Mouse (Mus musculus): ENCODE measurements around the gene Mri1. TPM values are rescaled to one million over a fixed set of nuclear protein-coding genes. Genes with fewer than 3 reads are reported as not detected.

Mri1 gene
- polyA plus RNA-seq, 1 experiment = 32.9 TPM

DNA sequence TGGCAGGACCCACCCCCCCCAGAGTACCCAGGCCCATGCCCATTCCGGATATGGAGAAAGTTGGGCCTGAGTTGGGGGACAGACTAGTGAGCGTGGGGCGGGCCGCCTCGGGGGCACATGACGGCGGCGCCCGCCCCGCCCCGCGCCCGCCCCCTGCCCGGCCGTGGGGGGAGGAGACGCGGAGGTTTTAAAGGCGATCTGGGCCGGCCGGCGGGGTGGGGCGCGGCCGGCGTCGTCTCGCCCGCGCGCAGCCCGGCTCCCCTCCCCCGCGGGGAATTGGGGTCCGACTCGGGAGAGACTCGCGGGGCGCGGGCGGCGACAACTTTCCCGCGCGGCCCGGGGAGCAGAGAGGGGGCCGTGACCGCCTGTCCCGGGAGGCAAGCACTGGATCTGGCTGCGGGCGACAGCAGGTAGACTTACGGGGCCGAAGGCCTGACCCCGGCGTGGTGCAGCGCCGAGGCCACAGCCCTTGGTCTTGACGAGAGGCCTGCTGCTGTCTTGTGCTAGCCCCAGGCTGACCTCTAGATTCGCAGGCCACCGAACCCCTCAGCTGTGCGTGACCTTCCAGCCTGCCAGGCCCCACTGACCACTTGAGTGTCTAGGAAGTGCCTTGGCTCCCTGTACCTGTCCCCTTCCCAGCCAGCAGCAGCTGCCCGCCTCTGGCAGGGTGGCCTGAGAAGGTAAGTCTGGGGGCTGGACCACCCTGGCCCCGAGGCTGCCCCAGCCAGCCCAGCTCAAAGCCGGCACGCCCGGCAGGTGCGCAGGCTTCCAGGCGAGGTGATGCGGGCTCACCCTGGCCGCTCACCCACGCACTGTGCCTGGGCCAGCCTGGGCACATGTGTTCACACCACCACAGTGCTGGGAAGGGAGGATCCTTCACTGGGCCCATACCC is 56.2 kb downstream of the Mri1 start:
- TF ChIP-seq POLR2A (IDR thresholded peaks at IDR 0.05; ENCODE audit: borderline replicate concordance, insufficient read depth, low read length) (no peak), CTCF (IDR thresholded peaks at IDR 0.05; ENCODE audit: borderline replicate concordance, insufficient read depth, low read depth, low read length) (no peak)
- Histone ChIP-seq H3K4me1 (ENCODE audit: control insufficient read depth, insufficient read depth, low read length) (no peaks in the 10 kb centered on the region), H3K27ac (ENCODE audit: insufficient read depth, low read length) (peak overlapping the region; percentile 21; the same call in 1 of the 2 replicates), H3K4me3 (replicated peaks; ENCODE audit: insufficient read depth, low read depth, low read length) (peak overlapping the region; percentile 34), H3K27me3 (ENCODE audit: control insufficient read depth, insufficient read depth, low read length) (no peaks in the 10 kb centered on the region)
- no peak for DNase-seq
- WGBS = 13% methylated on average over 66 of the region's 70 CpGs

DNA sequence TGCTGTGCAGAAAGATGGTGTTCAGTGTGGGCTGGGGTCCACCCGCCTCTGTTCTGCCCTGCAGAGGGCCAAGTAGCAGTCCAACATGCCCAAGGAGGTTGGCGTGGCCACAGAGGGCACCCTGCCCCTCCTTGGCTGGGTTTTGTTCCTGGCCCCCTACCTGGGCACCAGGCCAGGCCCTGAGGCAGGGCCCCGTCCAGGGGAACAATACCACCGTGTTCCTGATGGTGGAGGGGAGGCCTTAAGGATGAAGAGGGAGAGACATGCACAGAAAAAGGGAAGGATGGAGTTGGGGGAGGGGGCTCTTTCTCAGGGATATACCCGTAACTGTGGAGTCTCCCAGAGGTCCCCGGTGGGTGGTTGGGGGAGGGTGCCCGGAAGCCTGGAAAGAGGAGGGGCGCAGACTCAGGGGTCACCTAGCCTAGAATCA is 57.0 kb downstream of the Mri1 start:
- H3K27ac ChIP-seq (ENCODE audit: insufficient read depth, low read length) = no peak overlapping the region
- TF ChIP-seq CTCF (IDR thresholded peaks at IDR 0.05; ENCODE audit: borderline replicate concordance, insufficient read depth, low read depth, low read length) = no peak
- no peak for TF ChIP-seq POLR2A (IDR thresholded peaks at IDR 0.05; ENCODE audit: borderline replicate concordance, insufficient read depth, low read length)
- 47% methylated on average over 8 of the region's 8 CpGs for WGBS

More for the DNA sequence above, 57.0 kb downstream of the Mri1 start:
- DNase-seq = no peak
- Histone ChIP-seq H3K27me3 (ENCODE audit: control insufficient read depth, insufficient read depth, low read length) (no peaks in the 10 kb centered on the region), H3K4me1 (ENCODE audit: control insufficient read depth, insufficient read depth, low read length) (no peaks in the 10 kb centered on the region), H3K4me3 (replicated peaks; ENCODE audit: insufficient read depth, low read depth, low read length) (no peak overlapping the region)

Other genes starting within 250 kb of the Mri1 start
- 4.6 and 7.8 TPM in 2 replicates for gene 2210011C24Rik, start 245.2 kb downstream of the Mri1 start, polyA plus RNA-seq (2012; rRNA removed)
- 2.8 and 4.1 TPM in 2 replicates for gene Palm3, start 235.9 kb downstream of the Mri1 start, polyA plus RNA-seq (2012; rRNA removed)
- 0.17 and 0.21 TPM in 2 replicates for gene Il27ra, start 214.7 kb downstream of the Mri1 start, polyA plus RNA-seq (2012; rRNA removed)
- 2.6 and 7.4 TPM in 2 replicates for gene Rln3, start 212.3 kb downstream of the Mri1 start, polyA plus RNA-seq (2012; rRNA removed)
- gene Gm10643, start 192.2 kb downstream of the Mri1 start, polyA plus RNA-seq (2012; rRNA removed) = 2.0 and 2.1 TPM in 2 replicates
- gene Rfx1, start 190.5 kb downstream of the Mri1 start, polyA plus RNA-seq (2012; rRNA removed) = 27.2 and 27.8 TPM in 2 replicates
- 39.0 and 44.7 TPM in 2 replicates for gene Dcaf15, start 152.6 kb downstream of the Mri1 start, polyA plus RNA-seq (2012; rRNA removed)
- gene Podnl1, start 131.3 kb downstream of the Mri1 start, polyA plus RNA-seq (2012; rRNA removed) = 0.14 and 0.20 TPM in 2 replicates
- 40.4 and 45.1 TPM in 2 replicates for gene Cc2d1a, start 109.4 kb downstream of the Mri1 start, polyA plus RNA-seq (2012; rRNA removed)
- gene 4930432K21Rik, start 109.3 kb downstream of the Mri1 start, polyA plus RNA-seq (2012; rRNA removed) = 2.7 and 3.2 TPM in 2 replicates
- gene Nanos3, start 72.1 kb downstream of the Mri1 start, polyA plus RNA-seq (2012; rRNA removed) = 2.3 and 2.8 TPM in 2 replicates
- 14.0 TPM in 2 replicates for gene Zswim4, start 20.3 kb downstream of the Mri1 start, polyA plus RNA-seq (2012; rRNA removed)
- gene D8Ertd738e, start 7.6 kb downstream of the Mri1 start, polyA plus RNA-seq (2012; rRNA removed) = 210 and 226 TPM in 2 replicates
- 39.1 and 43.1 TPM in 2 replicates for gene Ccdc130, start 13.1 kb upstream of the Mri1 start, polyA plus RNA-seq (2012; rRNA removed)
- 220 and 260 TPM in 2 replicates for gene Cacna1a, start 131.1 kb upstream of the Mri1 start, polyA plus RNA-seq (2012; rRNA removed)